In the genomic region with DNA sequence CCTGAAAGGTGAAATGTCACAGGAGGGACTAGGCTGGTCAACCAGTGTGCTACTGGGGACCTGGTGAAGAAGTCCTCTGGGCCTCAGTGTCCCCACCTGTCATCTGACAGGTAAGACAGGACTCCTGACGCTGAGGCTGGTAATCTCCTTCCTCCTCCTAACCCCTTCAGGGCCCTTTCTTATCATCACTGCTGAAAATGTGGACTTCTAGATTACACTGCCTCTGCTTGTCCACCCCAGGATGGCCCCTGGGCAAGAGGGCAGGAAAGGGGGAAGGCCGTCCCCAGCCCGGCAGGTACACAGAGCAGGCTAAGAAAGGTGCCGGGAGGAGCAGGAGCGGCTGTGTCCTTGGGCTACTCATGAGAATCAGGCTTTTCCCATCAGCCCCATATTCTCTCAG, we compare ENCODE assay signal across 29 mouse cellular contexts. TPM values are rescaled to one million over a fixed set of nuclear protein-coding genes. Genes with fewer than 3 reads are reported as not detected.
A peak's percentile ranks its signal among the peaks of the same experiment; 100 is the strongest.
DNase-seq lines count a peak whose midpoint lies in the region; ATAC-seq and TF ChIP-seq lines count a peak whose summit lies in the region.
"Had no signal": no experiment of that assay in that cellular context is flagged by ENCODE, and none has a peak within 500 bp of the region (broad histone marks: within the 10 kb centered on the region; RNA-seq: fewer than 3 reads in every experiment).

No protein-coding gene starts in this region.

- H3K4me1 ChIP-seq in heart, embryonic 10.5 days: peaks cover 76% of the 10 kb centered on the region
- H3K4me1 ChIP-seq in heart, adult 2 months (ENCODE audit: control insufficient read depth, insufficient read depth, low read length): peaks cover 7% of the 10 kb centered on the region
- peaks cover 18% of the 10 kb centered on the region for H3K4me1 ChIP-seq in stomach, embryonic 15.5 days
- peaks cover 8% of the 10 kb centered on the region; the same call in 1 of the 2 replicates for H3K4me1 ChIP-seq in stomach, postnatal 0 days (replicated peaks; ENCODE audit: control insufficient read depth, insufficient read depth)
- H3K4me1 ChIP-seq in liver, embryonic 12.5 days: peaks cover 92% of the 10 kb centered on the region

- H3K27me3 ChIP-seq in heart, embryonic 10.5 days (ENCODE audit: insufficient read depth, poor library complexity, severe bottlenecking): no peaks in the 10 kb centered on the region
- H3K27me3 ChIP-seq in heart, adult 2 months (ENCODE audit: control insufficient read depth, insufficient read depth, low read length): no peaks in the 10 kb centered on the region
- no peaks in the 10 kb centered on the region for H3K27me3 ChIP-seq in stomach, embryonic 15.5 days (replicated peaks)
- no peaks in the 10 kb centered on the region for H3K27me3 ChIP-seq in stomach, postnatal 0 days (ENCODE audit: control insufficient read depth, insufficient read depth, low read length)
- no peaks in the 10 kb centered on the region for H3K27me3 ChIP-seq in liver, embryonic 12.5 days (replicated peaks)
- H3K27me3 ChIP-seq: embryonic facial prominence, embryonic 15.5 days; forebrain, embryonic 13.5 days; Patski had no signal

- peak overlapping the region; percentile 92 for H3K27ac ChIP-seq in heart, embryonic 10.5 days
- H3K27ac ChIP-seq in heart, adult 2 months: no peak overlapping the region
- no peak overlapping the region for H3K27ac ChIP-seq in stomach, embryonic 15.5 days
- H3K27ac ChIP-seq in stomach, postnatal 0 days (replicated peaks): no peak overlapping the region
- H3K27ac ChIP-seq in liver, embryonic 12.5 days: peak overlapping the region; percentile 91
- H3K27ac ChIP-seq: embryonic facial prominence, embryonic 15.5 days; forebrain, embryonic 13.5 days; hindbrain, postnatal 0 days; left cerebral cortex, adult 2 months had no signal

- intact Hi-C loops in heart, adult 2 months (cut with DNase I): no loop called here

- peak; percentile 75; the same call in 1 of the 2 replicates for ATAC-seq in stomach, embryonic 15.5 days (ENCODE audit: insufficient read depth, low FRiP score, low read depth)
- ATAC-seq in stomach, postnatal 0 days (ENCODE audit: low FRiP score, low TSS enrichment): no peak
- ATAC-seq in liver, embryonic 12.5 days: peak; percentile 91
- ATAC-seq: CD4-positive, CD25-positive, alpha-beta regulatory T cell, adult 4 months; forebrain, embryonic 13.5 days; hindbrain, postnatal 0 days; Patski had no signal

- H3K36me3 ChIP-seq in heart, embryonic 10.5 days: no peaks in the 10 kb centered on the region
- no peaks in the 10 kb centered on the region for H3K36me3 ChIP-seq in heart, adult 2 months (ENCODE audit: control insufficient read depth, insufficient read depth, low read length)
- H3K36me3 ChIP-seq in stomach, embryonic 15.5 days: no peaks in the 10 kb centered on the region
- no peaks in the 10 kb centered on the region for H3K36me3 ChIP-seq in stomach, postnatal 0 days (ENCODE audit: control insufficient read depth, insufficient read depth, low read length)
- H3K36me3 ChIP-seq in liver, embryonic 12.5 days: no peaks in the 10 kb centered on the region
- H3K36me3 ChIP-seq: embryonic facial prominence, embryonic 15.5 days had no signal

- no peak for TF ChIP-seq POLR2A in heart, adult 2 months (IDR thresholded peaks at IDR 0.05; ENCODE audit: insufficient read depth, low read depth, low read length)

- H3K9ac ChIP-seq in heart, adult 2 months (ENCODE audit: low read depth, low read length): no peak overlapping the region
- H3K9ac ChIP-seq in stomach, embryonic 15.5 days: no peak overlapping the region
- no peak overlapping the region for H3K9ac ChIP-seq in stomach, postnatal 0 days (ENCODE audit: low read length)
- H3K9ac ChIP-seq in liver, embryonic 12.5 days: peak overlapping the region; percentile 64
- H3K9ac ChIP-seq: embryonic facial prominence, embryonic 15.5 days; forebrain, embryonic 13.5 days had no signal

- peak; percentile 87 for DNase-seq in heart, embryonic 10.5 days (ENCODE audit: low spot score)
- DNase-seq in heart, adult 2 months: no peak
- DNase-seq in stomach, postnatal 0 days (ENCODE audit: low spot score): no peak
- DNase-seq in right cerebral cortex, postnatal 4 days: no peak
- DNase-seq in spleen, adult 12 weeks (ENCODE audit: low spot score): no peak
- no peak for DNase-seq in adrenal gland, adult 8-10 months
- DNase-seq: adrenal gland, postnatal 25 days; cerebellum, adult 18-20 months; cerebellum, postnatal 25 days; embryo, embryonic 11 days; gastrocnemius, postnatal 10 days; heart, postnatal 4 days; kidney, adult 8-10 months; kidney, postnatal 36 days; left cerebral cortex, postnatal 4 days; lung, postnatal 10 days; retina, postnatal 1 day; thymus, postnatal 4 days had no signal

- no peak overlapping the region for H3K4me3 ChIP-seq in heart, embryonic 10.5 days
- H3K4me3 ChIP-seq in heart, adult 2 months: no peak overlapping the region
- no peak overlapping the region for H3K4me3 ChIP-seq in stomach, embryonic 15.5 days (replicated peaks)
- H3K4me3 ChIP-seq in stomach, postnatal 0 days (ENCODE audit: low read depth, low read length): no peak overlapping the region
- H3K4me3 ChIP-seq in liver, embryonic 12.5 days: no peak overlapping the region
- H3K4me3 ChIP-seq: embryonic facial prominence, embryonic 15.5 days; forebrain, embryonic 13.5 days; left cerebral cortex, adult 2 months had no signal

- no peak overlapping the region for H3K4me2 ChIP-seq in stomach, embryonic 15.5 days
- H3K4me2 ChIP-seq in stomach, postnatal 0 days (replicated peaks; ENCODE audit: low read depth): no peak overlapping the region
- peak overlapping the region; percentile 58 for H3K4me2 ChIP-seq in liver, embryonic 12.5 days
- H3K4me2 ChIP-seq: embryonic facial prominence, embryonic 15.5 days; forebrain, embryonic 13.5 days had no signal

- no peak for TF ChIP-seq EP300 in heart, adult 2 months (IDR thresholded peaks at IDR 0.05; ENCODE audit: insufficient read depth, low read depth, low read length)
- TF ChIP-seq EP300 in stomach, postnatal 0 days (optimal IDR thresholded peaks at IDR 0.05): no peak

- TF ChIP-seq CTCF in heart, adult 2 months (IDR thresholded peaks at IDR 0.05): no peak
- no peak for TF ChIP-seq CTCF in stomach, postnatal 0 days (IDR thresholded peaks at IDR 0.05; ENCODE audit: low read depth)

- H3K79me2 ChIP-seq in heart, adult 2 months (replicated peaks; ENCODE audit: control insufficient read depth, insufficient read depth, low read length): no peaks in the 10 kb centered on the region

- H3K9me3 ChIP-seq in heart, embryonic 10.5 days: no peaks in the 10 kb centered on the region
- H3K9me3 ChIP-seq in stomach, embryonic 15.5 days: no peaks in the 10 kb centered on the region
- no peaks in the 10 kb centered on the region for H3K9me3 ChIP-seq in stomach, postnatal 0 days (ENCODE audit: control insufficient read depth, low read length)
- no peaks in the 10 kb centered on the region for H3K9me3 ChIP-seq in liver, embryonic 12.5 days (replicated peaks)
- H3K9me3 ChIP-seq: embryonic facial prominence, embryonic 15.5 days; forebrain, embryonic 13.5 days had no signal

- WGBS in heart, embryonic 10.5 days: 49% methylated on average over 5 of the region's 5 CpGs
- 90% methylated on average over 5 of the region's 5 CpGs for WGBS in heart, adult 2 months
- 65% methylated on average over 5 of the region's 5 CpGs for WGBS in stomach, embryonic 15.5 days
- WGBS in stomach, postnatal 0 days: 78% methylated on average over 5 of the region's 5 CpGs
- WGBS in liver, embryonic 12.5 days (ENCODE audit: insufficient replicate concordance): 34% methylated on average over 5 of the region's 5 CpGs

RNA-seq across cellular contexts. Expression of a gene that starts 46.3 kb away (rescaled TPM):
- polyA plus RNA-seq in heart, embryonic 10.5 days (2016; fragmentation: Nextera tagmentation; extraction: Ambion mirVana): not detected in 2 replicates
- total RNA-seq in heart, adult 2 months (2021): not detected
- polyA plus RNA-seq in heart, adult 2 months (2012; rRNA removed): 0.79 and 1.8 TPM in 2 replicates
- 0.06 TPM in 1 of 2 replicates, not detected in the other for polyA plus RNA-seq in stomach, embryonic 15.5 days (2015; fragmentation: Nextera tagmentation; extraction: Ambion mirVana)
- 0.13 and 0.17 TPM in 2 replicates for polyA plus RNA-seq in stomach, postnatal 0 days (2015; fragmentation: Nextera tagmentation; extraction: Ambion mirVana)
- not detected in 2 replicates for polyA plus RNA-seq in liver, embryonic 12.5 days (2016; fragmentation: Nextera tagmentation; extraction: Ambion mirVana)
- total RNA-seq in adrenal gland, adult 8-10 months (2022): 10 to 100 TPM in 1 of 4 experiments, 1 to 10 TPM in 2, not detected in 1; 3.1 to 22.6 (median 9.1) TPM
- total RNA-seq: hindbrain, postnatal 0 days; left cerebral cortex, adult 2 months; left cerebral cortex, postnatal 4 days; liver, adult 2 months; megakaryocyte, adult 5-6 weeks; midbrain, postnatal 0 days had no signal
- polyA plus RNA-seq: CD4-positive, CD25-positive, alpha-beta regulatory T cell, adult 4 months; forebrain, embryonic 13.5 days; hindbrain, postnatal 0 days; liver, adult 2 months; midbrain, postnatal 0 days had no signal

RNA-seq across cellular contexts. Expression of a gene that starts 48.8 kb away (rescaled TPM):
- polyA plus RNA-seq in heart, embryonic 10.5 days (2016; fragmentation: Nextera tagmentation; extraction: Ambion mirVana): 29.4 and 47.2 TPM in 2 replicates
- 10 to 100 TPM; 11.0 to 15.1 TPM for total RNA-seq in heart, adult 2 months (2021)
- polyA plus RNA-seq in heart, adult 2 months (2012; rRNA removed): 9.6 and 14.7 TPM in 2 replicates
- polyA plus RNA-seq in stomach, embryonic 15.5 days (2015; fragmentation: Nextera tagmentation; extraction: Ambion mirVana): 10.0 and 10.8 TPM in 2 replicates
- polyA plus RNA-seq in stomach, postnatal 0 days (2015; fragmentation: Nextera tagmentation; extraction: Ambion mirVana): 6.0 and 7.3 TPM in 2 replicates
- polyA plus RNA-seq in liver, embryonic 12.5 days (2016; fragmentation: Nextera tagmentation; extraction: Ambion mirVana): 11.7 and 12.9 TPM in 2 replicates
- 10 to 100 TPM in 1 of 4 experiments, 1 to 10 TPM in 3; 7.6 to 11.1 (median 8.6) TPM for total RNA-seq in adrenal gland, adult 8-10 months (2022)

Comparison
In these comparisons a context has a peak if more than half of its experiments do, and no peak if none do; other contexts are left out.
1. H3K27ac ChIP-seq: peak in heart, embryonic 10.5 days (single experiment) and liver, embryonic 12.5 days (single experiment); none in heart, adult 2 months (single experiment), stomach, embryonic 15.5 days (single experiment) and stomach, postnatal 0 days (single experiment).